Mouse (Mus musculus): ENCODE results near the gene Otop3.

Otop3 gene

GRCm38 (mm10) chr11:115393721-115394325 lies 59.3 kb downstream of the Otop3 start:
- DNase-seq (ENCODE audit: low read depth, low spot score) = peak; percentile 85
